Mouse (Mus musculus): Measurements from ENCODE around the gene Kif27. TPM values are rescaled to one million over a fixed set of nuclear protein-coding genes. Genes with fewer than 3 reads are reported as not detected.

The Kif27 gene
- polyA plus RNA-seq, 1 experiment from 2014 or later = 0.37 TPM

GRCm38 (mm10) chr13:58305230-58305629 is 53.7 kb downstream of the Kif27 start:
- H3K4me3 ChIP-seq = no peak overlapping the region
- H3K4me1 ChIP-seq (replicated peaks) = no peaks in the 10 kb centered on the region
- no peaks in the 10 kb centered on the region for H3K27me3 ChIP-seq
- 86% methylated on average over 2 of the region's 2 CpGs for WGBS
- H3K4me2 ChIP-seq = no peak overlapping the region
- H3K27ac ChIP-seq = no peak overlapping the region
- no peak overlapping the region for H3K9ac ChIP-seq
- no peak for ATAC-seq (replicated peaks; ENCODE audit: insufficient number of reproducible peaks, insufficient read depth, low FRiP score, low read depth)
- H3K9me3 ChIP-seq (replicated peaks) = no peaks in the 10 kb centered on the region
- no peaks in the 10 kb centered on the region for H3K36me3 ChIP-seq

DNA sequence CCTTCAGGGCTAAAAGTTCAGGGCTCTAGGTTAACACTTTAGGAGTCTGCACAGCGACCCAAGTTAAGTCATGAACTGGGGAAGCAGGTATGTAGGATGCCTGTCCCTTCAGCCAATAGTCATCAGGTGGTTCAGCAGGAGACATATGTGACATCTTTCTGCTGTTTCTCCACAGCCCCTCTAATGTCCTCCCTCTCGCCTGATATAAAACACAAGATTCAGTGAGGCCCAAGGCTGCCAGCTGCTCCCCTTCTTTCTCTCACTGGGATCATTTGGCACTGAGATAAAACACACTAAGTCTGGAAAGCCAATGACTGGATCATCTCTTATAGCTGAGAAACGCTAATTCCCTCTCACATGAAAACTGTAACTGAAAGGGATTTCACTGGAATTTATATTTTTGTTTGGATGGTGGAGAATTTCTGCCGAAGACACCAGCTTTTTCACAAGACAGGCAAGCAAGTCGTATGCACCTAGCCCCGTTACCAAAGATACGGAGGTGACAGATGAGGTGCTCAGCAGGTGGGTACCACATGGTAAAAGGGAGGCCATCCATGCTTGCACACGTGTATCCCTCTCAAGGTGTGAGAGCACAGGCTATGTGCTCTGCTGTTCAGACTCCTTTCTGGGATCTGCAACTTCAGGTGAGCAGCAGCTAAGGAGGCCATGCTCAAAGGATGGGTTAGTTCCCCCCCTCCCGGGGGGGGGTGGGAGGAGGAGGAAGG is 56.3 kb downstream of the Kif27 start:
- Histone ChIP-seq H3K27ac (no peak overlapping the region), H3K4me1 (replicated peaks) (no peaks in the 10 kb centered on the region), H3K27me3 (no peaks in the 10 kb centered on the region), H3K36me3 (no peaks in the 10 kb centered on the region), H3K4me2 (no peak overlapping the region), H3K4me3 (no peak overlapping the region), H3K9ac (no peak overlapping the region), H3K9me3 (replicated peaks) (no peaks in the 10 kb centered on the region)
- ATAC-seq (replicated peaks; ENCODE audit: insufficient number of reproducible peaks, insufficient read depth, low FRiP score, low read depth) = no peak
- WGBS = 67% methylated on average over 9 of the region's 9 CpGs

DNA sequence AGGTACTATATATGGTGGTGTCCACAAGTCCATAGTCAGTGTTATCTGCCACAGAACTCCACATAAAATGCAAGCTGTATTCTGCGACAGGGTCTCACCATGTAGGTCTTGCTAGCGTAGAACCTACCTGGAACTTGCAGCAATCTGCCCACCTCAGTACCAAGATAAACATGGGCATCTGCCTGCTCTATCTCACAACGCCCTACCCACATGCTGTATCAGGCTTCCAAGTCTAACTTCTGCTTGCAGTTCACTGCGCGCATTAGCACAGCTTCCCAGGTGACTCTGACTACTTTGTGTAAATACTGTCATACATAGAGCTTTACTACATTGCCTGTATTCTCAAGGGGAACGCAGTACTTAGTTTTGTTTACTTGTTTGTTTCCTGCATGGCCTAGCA is 57.0 kb downstream of the Kif27 start:
- ATAC-seq (replicated peaks; ENCODE audit: insufficient number of reproducible peaks, insufficient read depth, low FRiP score, low read depth) = no peak
- H3K9me3 ChIP-seq (replicated peaks) = no peaks in the 10 kb centered on the region
- H3K4me1 ChIP-seq (replicated peaks) = no peaks in the 10 kb centered on the region
- no peak overlapping the region for H3K27ac ChIP-seq
- 86% methylated on average over 6 of the region's 6 CpGs for WGBS
- no peaks in the 10 kb centered on the region for H3K36me3 ChIP-seq
- no peak overlapping the region for H3K9ac ChIP-seq
- no peak overlapping the region for H3K4me3 ChIP-seq
- no peak overlapping the region for H3K4me2 ChIP-seq
- no peaks in the 10 kb centered on the region for H3K27me3 ChIP-seq

- H3K4me2 ChIP-seq = no peak overlapping the region
- no peaks in the 10 kb centered on the region for H3K4me1 ChIP-seq (replicated peaks)
- ATAC-seq (replicated peaks; ENCODE audit: insufficient number of reproducible peaks, insufficient read depth, low FRiP score, low read depth) = no peak
- H3K9ac ChIP-seq = no peak overlapping the region
- H3K9me3 ChIP-seq (replicated peaks) = no peaks in the 10 kb centered on the region
- no peaks in the 10 kb centered on the region for H3K36me3 ChIP-seq
- H3K4me3 ChIP-seq = no peak overlapping the region
- H3K27me3 ChIP-seq = no peaks in the 10 kb centered on the region
- 78% methylated on average over 3 of the region's 3 CpGs for WGBS
- H3K27ac ChIP-seq = no peak overlapping the region
Measured at GRCm38 (mm10) chr13:58298756-58299155, 60.2 kb downstream of the Kif27 start.

- no peak overlapping the region for H3K4me3 ChIP-seq
- 0 out of 2 replicates have a peak, but pooled peaks cover 3% of the 10 kb centered on the region for H3K27me3 ChIP-seq
- H3K4me1 ChIP-seq (replicated peaks) = no peaks in the 10 kb centered on the region
- H3K27ac ChIP-seq = no peak overlapping the region
- H3K36me3 ChIP-seq = no peaks in the 10 kb centered on the region
- no peak for ATAC-seq (replicated peaks; ENCODE audit: insufficient number of reproducible peaks, insufficient read depth, low FRiP score, low read depth)
- WGBS = 66% methylated on average over 3 of the region's 3 CpGs
- no peak overlapping the region for H3K9ac ChIP-seq
- no peaks in the 10 kb centered on the region for H3K9me3 ChIP-seq (replicated peaks)
- H3K4me2 ChIP-seq = no peak overlapping the region
Measured at GRCm38 (mm10) chr13:58295582-58295981, 63.3 kb downstream of the Kif27 start.

- Histone ChIP-seq H3K9ac (no peak overlapping the region), H3K4me1 (replicated peaks) (no peaks in the 10 kb centered on the region), H3K4me2 (no peak overlapping the region), H3K27me3 (peaks cover 6% of the 10 kb centered on the region; the same call in 1 of the 2 replicates), H3K9me3 (replicated peaks) (no peaks in the 10 kb centered on the region), H3K4me3 (no peak overlapping the region), H3K27ac (no peak overlapping the region), H3K36me3 (no peaks in the 10 kb centered on the region)
- ATAC-seq (replicated peaks; ENCODE audit: insufficient number of reproducible peaks, insufficient read depth, low FRiP score, low read depth) = no peak
- 35% methylated on average over 5 of the region's 5 CpGs for WGBS
Measured at GRCm38 (mm10) chr13:58292811-58293210, 66.1 kb downstream of the Kif27 start.

- Histone ChIP-seq H3K27me3 (peaks cover 12% of the 10 kb centered on the region; the same call in 1 of the 2 replicates), H3K36me3 (no peaks in the 10 kb centered on the region), H3K4me3 (no peak overlapping the region), H3K9me3 (replicated peaks) (no peaks in the 10 kb centered on the region), H3K9ac (no peak overlapping the region), H3K4me2 (no peak overlapping the region), H3K4me1 (replicated peaks) (0 out of 2 replicates have a peak, but pooled peaks cover 2% of the 10 kb centered on the region), H3K27ac (no peak overlapping the region)
- WGBS = 65% methylated on average over 1 of the region's 1 CpGs
- ATAC-seq (replicated peaks; ENCODE audit: insufficient number of reproducible peaks, insufficient read depth, low FRiP score, low read depth) = no peak
Measured at GRCm38 (mm10) chr13:58289308-58289707, 69.6 kb downstream of the Kif27 start.

DNA sequence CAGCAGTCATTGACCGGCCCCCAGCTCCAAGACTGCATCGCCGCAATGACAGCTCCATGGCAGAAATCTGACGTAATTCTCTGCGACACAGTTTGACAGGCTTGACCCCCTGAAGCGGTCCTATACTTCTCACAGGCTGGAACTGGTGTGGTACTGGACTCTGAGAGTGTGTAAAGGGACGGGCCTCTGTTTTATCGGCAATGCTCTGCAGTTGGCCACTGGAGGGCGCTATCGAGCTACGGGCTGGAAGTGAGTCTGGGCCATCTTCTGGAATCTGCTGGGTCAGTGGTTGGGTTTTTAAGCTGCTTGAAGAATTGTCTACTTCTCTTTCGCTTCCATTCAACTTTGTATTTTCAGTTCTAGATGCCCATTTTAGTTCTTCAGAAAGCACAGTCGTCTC is 71.1 kb downstream of the Kif27 start:
- Histone ChIP-seq H3K4me3 (no peak overlapping the region), H3K4me2 (no peak overlapping the region), H3K36me3 (no peaks in the 10 kb centered on the region), H3K27ac (no peak overlapping the region), H3K27me3 (peaks cover 10% of the 10 kb centered on the region; the same call in 1 of the 2 replicates), H3K9ac (no peak overlapping the region), H3K4me1 (replicated peaks) (0 out of 2 replicates have a peak, but pooled peaks cover 2% of the 10 kb centered on the region), H3K9me3 (replicated peaks) (no peaks in the 10 kb centered on the region)
- 17% methylated on average over 13 of the region's 13 CpGs for WGBS
- no peak for ATAC-seq (replicated peaks; ENCODE audit: insufficient number of reproducible peaks, insufficient read depth, low FRiP score, low read depth)

- H3K27ac ChIP-seq = no peak overlapping the region
- 0 out of 2 replicates have a peak, but pooled peaks cover 2% of the 10 kb centered on the region for H3K4me1 ChIP-seq (replicated peaks)
- H3K4me3 ChIP-seq = no peak overlapping the region
- ATAC-seq (replicated peaks; ENCODE audit: insufficient number of reproducible peaks, insufficient read depth, low FRiP score, low read depth) = no peak
- H3K36me3 ChIP-seq = no peaks in the 10 kb centered on the region
- WGBS = 70% methylated on average over 4 of the region's 4 CpGs
- H3K27me3 ChIP-seq = 0 out of 2 replicates have a peak, but pooled peaks cover 6% of the 10 kb centered on the region
- no peaks in the 10 kb centered on the region for H3K9me3 ChIP-seq (replicated peaks)
- no peak overlapping the region for H3K4me2 ChIP-seq
- H3K9ac ChIP-seq = no peak overlapping the region
Measured at GRCm38 (mm10) chr13:58283466-58283865, 75.5 kb downstream of the Kif27 start.

DNA sequence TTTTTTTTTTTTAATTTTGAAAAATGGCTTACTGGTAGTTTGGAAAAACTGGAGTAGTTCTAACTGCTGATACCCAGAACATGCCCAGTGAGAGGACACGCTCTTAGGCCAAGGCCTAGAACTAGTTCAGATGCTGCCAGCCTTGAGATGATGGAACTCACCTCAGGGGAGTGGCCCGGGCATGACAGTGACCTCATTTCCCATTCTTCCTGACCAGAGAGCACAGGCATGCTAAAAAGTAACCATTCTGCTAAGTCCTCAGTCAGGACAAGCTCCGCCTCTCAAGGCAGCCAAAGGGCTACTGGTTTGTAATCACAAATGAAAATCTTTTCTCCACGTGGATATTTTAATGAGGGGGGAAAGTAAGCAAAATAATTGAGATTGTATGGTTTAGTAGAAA is 77.0 kb downstream of the Kif27 start:
- Histone ChIP-seq H3K27me3 (0 out of 2 replicates have a peak, but pooled peaks cover 6% of the 10 kb centered on the region), H3K9me3 (replicated peaks) (no peaks in the 10 kb centered on the region), H3K4me3 (no peak overlapping the region), H3K9ac (no peak overlapping the region), H3K27ac (no peak overlapping the region), H3K36me3 (no peaks in the 10 kb centered on the region), H3K4me2 (no peak overlapping the region), H3K4me1 (replicated peaks) (no peaks in the 10 kb centered on the region)
- ATAC-seq (replicated peaks; ENCODE audit: insufficient number of reproducible peaks, insufficient read depth, low FRiP score, low read depth) = no peak
- WGBS = 68% methylated on average over 4 of the region's 4 CpGs

DNA sequence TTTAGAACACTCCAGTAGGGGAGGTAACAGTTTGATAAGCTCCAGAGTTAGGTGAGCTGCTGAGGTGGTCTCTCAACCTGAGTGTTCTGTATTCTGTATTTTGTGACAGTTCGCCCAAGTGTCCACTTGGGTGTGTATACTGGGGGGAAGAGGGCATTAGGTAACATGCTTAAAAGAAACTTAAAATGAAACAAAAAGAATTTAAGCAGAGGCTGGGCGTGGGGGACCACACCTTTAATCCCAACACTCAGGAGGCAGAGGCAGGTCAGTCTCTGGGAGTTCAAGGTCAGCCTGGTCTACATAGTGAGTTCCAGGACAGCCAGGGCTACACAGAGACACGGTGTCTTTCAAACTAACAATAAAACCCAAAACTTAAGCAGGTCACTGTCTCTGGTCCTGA is 78.4 kb downstream of the Kif27 start:
- Histone ChIP-seq H3K27me3 (0 out of 2 replicates have a peak, but pooled peaks cover 11% of the 10 kb centered on the region), H3K4me2 (no peak overlapping the region), H3K36me3 (no peaks in the 10 kb centered on the region), H3K9me3 (replicated peaks) (no peaks in the 10 kb centered on the region), H3K4me1 (replicated peaks) (no peaks in the 10 kb centered on the region), H3K4me3 (no peak overlapping the region), H3K27ac (no peak overlapping the region), H3K9ac (no peak overlapping the region)
- WGBS = 83% methylated on average over 3 of the region's 3 CpGs
- no peak for ATAC-seq (replicated peaks; ENCODE audit: insufficient number of reproducible peaks, insufficient read depth, low FRiP score, low read depth)

GRCm38 (mm10) chr13:58276256-58276655 is 82.7 kb downstream of the Kif27 start:
- Histone ChIP-seq H3K4me2 (no peak overlapping the region), H3K9ac (no peak overlapping the region), H3K27me3 (0 out of 2 replicates have a peak, but pooled peaks cover 7% of the 10 kb centered on the region), H3K27ac (no peak overlapping the region), H3K4me3 (no peak overlapping the region), H3K9me3 (replicated peaks) (no peaks in the 10 kb centered on the region), H3K36me3 (no peaks in the 10 kb centered on the region), H3K4me1 (replicated peaks) (peaks cover 18% of the 10 kb centered on the region)
- no peak for ATAC-seq (replicated peaks; ENCODE audit: insufficient number of reproducible peaks, insufficient read depth, low FRiP score, low read depth)
- 76% methylated on average over 10 of the region's 10 CpGs for WGBS

Measured in heart, embryonic 15.5 days (tissue).